Mouse (Mus musculus) gastrocnemius, postnatal 10 days (tissue): ENCODE results near the gene Spc24. TPM values are rescaled to one million over a fixed set of nuclear protein-coding genes. Genes with fewer than 3 reads are reported as not detected.
A peak's percentile ranks its signal among the peaks of the same experiment; 100 is the strongest.
"Not testable (repeated sequence)": the region's sequence is repeated elsewhere in the genome, so short reads cannot be mapped to it uniquely, and the experiment has no call there.

ENCODE experiments used
- DNase-seq: peaks from one replicate; pipeline ENCODE4 v3.0.0; 2021; ENCODE audit warnings: mixed read lengths
- long read RNA-seq, 2 experiments: library from polyadenylated mRNA; stranded (forward); transcript quantifications; one replicate each; pipeline ENCODE4 v2.0.0; 2021
- total RNA-seq, 2 experiments: library from RNA; stranded (reverse); gene quantifications; 2 replicates each; pipeline ENCODE4 v1.2.3; 2021

Spc24 gene
- 1 to 10 TPM; 6.1 to 7.3 TPM for total RNA-seq
- long read RNA-seq, experiment 1, partial matches to known transcripts = 0 of 4 reads
- long read RNA-seq, experiment 1, other reads (novel, unspliced or antisense) = 2 of 4 reads
- long read RNA-seq, experiment 2, partial matches to known transcripts = 1 of 6 reads
- long read RNA-seq, experiment 2, other reads (novel, unspliced or antisense) = 1 of 6 reads

DNA sequence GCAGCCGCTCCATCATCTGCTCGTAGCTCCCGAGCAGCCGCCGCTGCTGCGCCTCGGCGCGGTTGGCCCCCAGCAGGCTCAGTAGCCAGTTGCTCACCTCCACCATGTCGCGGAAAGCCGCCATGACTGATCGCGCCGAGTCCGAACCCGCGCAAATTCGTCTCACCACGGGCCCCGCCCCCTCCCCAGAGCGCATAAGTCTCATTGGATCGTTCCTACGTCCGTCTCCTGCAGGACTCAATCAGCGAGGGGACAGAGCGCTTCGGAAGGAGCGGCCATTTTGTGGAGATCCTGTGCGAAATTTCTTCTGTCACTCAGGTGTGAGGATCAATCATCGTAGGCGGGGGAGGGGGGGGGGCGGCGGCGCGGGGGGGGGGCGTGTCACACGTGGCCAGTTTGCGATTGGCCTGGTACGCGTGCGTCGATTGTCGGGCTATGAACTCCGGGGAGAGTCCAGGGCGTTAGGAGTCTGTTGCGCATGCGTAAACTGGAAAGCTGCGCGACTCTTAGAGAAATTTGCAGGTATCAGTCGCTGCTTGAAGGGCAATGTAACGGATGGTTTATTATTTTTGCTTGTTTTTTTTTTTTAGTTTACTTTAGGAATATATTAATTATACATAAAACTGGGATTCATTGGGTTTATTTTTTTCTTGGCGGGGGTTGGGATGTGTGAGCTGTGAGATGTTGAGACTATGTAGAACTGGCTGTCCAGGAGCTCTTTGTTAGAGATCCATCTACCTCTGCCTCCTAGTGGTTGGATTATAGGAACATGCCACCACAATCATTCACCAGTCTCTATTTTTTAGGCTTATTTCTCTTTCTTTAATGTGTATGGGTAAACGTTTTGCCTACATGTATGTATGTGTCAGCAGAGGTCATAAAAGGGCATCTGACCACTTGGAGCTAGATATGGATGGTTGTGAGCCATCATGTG lies at the start of gene Spc24:
Spc24 (minus strand) TSS at position 149 of the 934 bp plus-strand sequence.
- peak; percentile 91 for DNase-seq

- no peak for DNase-seq
Measured at GRCm38 (mm10) chr9:21808561-21808960, 48.5 kb upstream of the Spc24 start.

DNA sequence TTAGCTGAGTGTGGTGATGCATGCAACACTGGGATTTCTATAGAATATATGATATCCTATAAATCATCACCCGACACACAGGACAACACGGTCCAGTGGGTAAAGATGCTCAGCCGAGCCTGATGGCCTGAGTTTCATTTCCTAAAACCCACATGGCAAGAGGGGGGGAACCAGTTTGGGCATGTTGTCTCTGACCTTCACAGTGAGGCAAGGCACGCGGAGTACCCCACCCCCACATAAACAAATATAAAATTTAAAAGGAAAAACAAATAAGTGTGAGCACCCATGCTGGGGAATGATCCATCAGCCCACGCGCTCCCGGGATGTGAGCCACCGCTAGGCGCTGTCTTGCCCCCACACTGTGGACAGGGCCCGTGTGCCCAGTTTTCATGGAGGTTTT lies 46.9 kb upstream of the Spc24 start:
- DNase-seq = no peak

GRCm38 (mm10) chr9:21806363-21806762 lies 46.3 kb upstream of the Spc24 start:
- no peak for DNase-seq

- peak; percentile 92 for DNase-seq
Measured at GRCm38 (mm10) chr9:21803986-21804644, 44.0 kb upstream of the Spc24 start.

GRCm38 (mm10) chr9:21801591-21801990 lies 41.5 kb upstream of the Spc24 start:
- no peak for DNase-seq

DNA sequence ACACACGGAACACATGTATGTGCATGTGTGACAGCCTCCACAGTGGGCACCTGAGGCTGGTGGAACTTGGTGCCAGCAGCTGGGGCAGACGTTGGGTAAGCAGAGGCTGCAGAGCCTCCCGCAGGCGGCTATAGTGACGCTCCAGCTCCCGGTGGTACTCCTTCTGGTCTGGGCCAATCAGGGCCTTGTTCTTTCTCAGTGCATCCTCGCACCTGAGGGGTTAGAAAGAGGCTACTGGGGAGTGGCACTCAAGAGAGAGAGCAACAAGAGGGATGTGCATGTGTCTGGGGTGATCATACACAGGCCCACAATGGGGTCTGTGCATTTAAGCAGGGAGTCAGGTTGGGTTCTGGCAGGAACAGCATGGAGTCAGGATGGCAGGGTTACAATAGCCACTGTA lies 41.0 kb upstream of the Spc24 start:
- DNase-seq = no peak

DNA sequence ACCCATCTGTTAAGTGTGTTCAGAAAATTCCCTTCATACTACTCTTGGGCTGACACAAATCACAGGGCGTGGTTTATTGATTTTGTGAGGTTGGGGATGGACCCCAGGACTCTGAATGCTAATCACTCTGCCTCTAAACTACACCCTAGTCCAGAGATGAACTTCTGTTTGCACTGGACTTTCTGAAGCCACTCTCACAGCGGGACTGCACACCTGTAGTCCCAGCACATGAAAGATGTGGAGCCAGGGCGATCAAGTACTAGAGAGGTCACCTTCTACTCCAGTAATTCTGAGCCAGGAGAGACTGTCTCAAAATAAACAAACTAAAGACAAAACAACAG lies 38.9 kb upstream of the Spc24 start:
- DNase-seq = no peak

DNA sequence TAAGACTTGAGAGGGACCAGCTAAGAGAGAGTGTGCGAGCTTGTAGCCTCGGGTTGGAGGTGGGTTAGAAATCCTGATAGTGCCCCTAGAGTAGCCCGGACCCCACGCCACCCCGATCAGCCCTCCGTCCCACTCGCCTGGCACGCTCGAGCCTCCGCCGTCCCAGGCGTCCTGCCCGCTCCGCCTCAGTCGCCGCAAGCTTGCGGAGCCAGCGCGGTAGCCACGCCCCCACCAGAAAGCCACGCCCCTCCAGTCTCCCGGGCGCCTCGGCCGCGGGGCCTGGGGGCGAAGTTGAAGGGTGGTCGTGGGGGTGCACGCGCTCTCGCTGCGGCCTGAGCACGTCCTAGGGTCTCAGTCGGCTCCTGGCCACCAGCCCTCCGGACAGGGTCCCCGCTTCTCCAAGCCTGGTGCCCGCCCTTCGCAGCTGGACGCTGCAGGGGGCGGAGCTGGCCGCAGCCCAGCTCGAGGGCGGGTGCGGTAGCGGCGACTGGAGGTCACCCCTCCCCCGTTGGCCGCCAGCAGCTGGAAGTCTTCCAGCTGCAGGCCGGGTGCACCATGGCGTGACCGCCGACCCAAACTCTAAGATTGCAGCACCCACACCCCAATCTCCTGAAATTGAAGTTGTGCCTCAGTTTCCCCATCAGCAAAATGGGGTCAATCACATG lies 38.4 kb upstream of the Spc24 start, which contains the start of gene Kank2:
Kank2 (minus strand) TSS at position 400 of the 665 bp plus-strand sequence.
- peak; percentile 96 for DNase-seq

GRCm38 (mm10) chr9:21797921-21798344 lies 37.8 kb upstream of the Spc24 start:
- DNase-seq = peak; percentile 82

- DNase-seq = no peak
Measured at GRCm38 (mm10) chr9:21796919-21797318, 36.8 kb upstream of the Spc24 start.

GRCm38 (mm10) chr9:21796259-21796658 lies 36.2 kb upstream of the Spc24 start:
- DNase-seq = no peak

- no peak for DNase-seq
Measured at GRCm38 (mm10) chr9:21795579-21795978, 35.5 kb upstream of the Spc24 start.

GRCm38 (mm10) chr9:21794925-21795324 lies 34.8 kb upstream of the Spc24 start:
- DNase-seq = no peak

DNA sequence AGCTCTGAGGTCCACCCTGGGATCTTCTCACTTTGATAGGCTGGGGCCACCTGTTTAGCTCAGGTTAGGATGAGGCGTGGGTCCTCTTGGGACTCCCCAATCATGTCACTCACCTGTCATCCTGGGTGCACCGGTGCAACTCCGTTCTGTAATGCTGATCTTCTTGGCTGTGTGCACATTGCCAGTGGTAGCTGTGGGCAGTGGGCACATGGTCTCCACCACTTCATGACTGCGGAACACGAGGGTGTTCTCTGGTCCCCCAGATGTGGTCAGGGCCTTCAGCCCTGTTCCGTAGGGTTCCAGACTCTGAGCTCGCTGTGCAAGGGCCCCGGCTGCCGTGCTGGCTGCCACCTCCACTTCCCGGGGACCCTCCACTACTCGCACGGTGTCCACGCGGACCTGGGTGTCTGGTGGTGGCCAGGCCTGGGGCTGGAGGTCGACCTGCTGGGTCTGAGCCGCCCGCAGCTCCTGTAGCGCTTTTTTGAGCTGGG lies 34.3 kb upstream of the Spc24 start:
- no peak for DNase-seq

DNA sequence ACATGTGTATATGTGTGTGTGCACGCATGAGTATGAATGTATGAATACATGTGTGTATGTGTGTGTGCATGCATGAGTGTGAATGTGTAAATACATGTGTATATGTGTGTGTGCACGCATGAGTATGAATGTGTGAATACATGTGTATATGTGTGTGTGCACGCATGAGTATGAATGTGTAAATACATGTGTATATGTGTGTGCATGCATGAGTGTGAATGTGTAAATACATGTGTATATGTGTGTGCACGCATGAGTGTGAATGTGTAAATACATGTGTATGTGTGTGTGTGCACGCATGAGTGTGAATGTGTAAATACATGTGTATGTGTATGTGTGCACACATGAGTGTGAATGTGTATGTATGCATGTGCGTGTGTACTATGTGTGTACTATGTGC lies 33.4 kb upstream of the Spc24 start:
- not testable (repeated sequence) for DNase-seq

DNA sequence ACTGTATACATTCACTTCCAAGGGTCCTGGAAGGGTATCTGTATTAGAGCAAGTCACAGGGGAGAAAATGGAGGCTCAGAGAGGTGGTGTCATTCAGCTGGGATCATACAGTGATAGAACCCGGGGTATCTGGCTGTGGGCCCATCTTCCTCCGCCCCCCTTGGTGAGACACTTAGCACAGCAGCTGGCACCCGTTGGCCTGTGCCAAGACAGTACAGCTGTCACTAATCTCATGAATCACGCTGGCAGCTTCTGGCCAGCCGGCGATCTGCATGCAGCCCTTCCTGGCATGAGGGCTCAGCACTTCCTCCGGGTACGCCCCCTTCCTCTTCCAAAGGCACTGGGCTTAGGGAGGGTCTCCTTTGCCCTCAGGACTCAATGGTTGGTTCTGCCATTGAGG lies 32.5 kb upstream of the Spc24 start:
- peak; percentile 73 for DNase-seq

DNA sequence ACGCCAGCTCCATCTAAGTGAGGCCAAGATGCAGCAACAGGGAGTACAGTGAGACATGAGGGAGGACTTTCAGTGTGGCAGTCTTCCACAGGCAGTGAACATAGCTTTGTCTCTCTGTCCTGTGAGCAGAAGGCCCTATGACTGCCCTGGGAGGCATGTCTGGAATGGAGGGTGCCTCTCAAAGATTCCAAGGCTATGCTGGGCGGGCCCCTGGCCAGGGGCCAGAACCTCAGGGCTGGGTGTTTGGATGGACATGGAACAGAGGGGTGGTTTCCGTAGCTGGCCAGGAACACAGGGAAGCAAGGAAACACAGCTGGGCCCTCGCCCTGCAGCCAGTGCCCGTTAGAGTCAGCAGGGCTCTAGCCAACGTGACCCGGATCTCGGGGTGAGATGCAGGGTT lies 31.8 kb upstream of the Spc24 start:
- DNase-seq = peak; percentile 67

- DNase-seq = no peak
Measured at GRCm38 (mm10) chr9:21788234-21788633, 28.1 kb upstream of the Spc24 start.

GRCm38 (mm10) chr9:21787654-21788053 lies 27.6 kb upstream of the Spc24 start:
- DNase-seq = no peak

DNA sequence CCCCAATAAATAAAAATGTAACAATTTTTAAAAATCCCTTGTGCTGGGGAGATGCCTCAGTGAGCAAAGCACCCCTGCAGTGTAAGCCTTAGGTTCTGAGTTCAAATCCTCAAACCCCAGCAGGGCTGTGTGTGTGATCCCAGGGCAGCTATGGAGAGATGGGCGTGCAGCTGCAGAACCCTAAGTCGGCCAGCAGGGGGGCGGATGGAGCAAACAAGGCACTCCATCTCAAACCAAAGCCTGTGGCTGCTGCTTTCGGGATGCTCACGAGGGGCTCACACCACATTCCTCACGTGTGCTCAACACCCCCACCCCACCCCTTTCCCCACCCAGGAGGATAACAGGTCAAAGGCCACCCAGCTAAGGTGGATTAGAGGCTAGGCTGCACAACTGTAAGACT lies 26.8 kb upstream of the Spc24 start:
- DNase-seq = peak; percentile 75

- not testable (repeated sequence) for DNase-seq
Measured at GRCm38 (mm10) chr9:21786309-21786708, 26.2 kb upstream of the Spc24 start.
